Mouse (Mus musculus): ENCODE results near the gene Hist1h1a. TPM values are rescaled to one million over a fixed set of nuclear protein-coding genes. Genes with fewer than 3 reads are reported as not detected.
"Not testable (repeated sequence)": the region's sequence is repeated elsewhere in the genome, so short reads cannot be mapped to it uniquely, and the experiment has no call there.

The Hist1h1a gene
- polyA plus RNA-seq, 1 experiment from 2014 or later: 1.0 TPM

- H3K9ac ChIP-seq (replicated peaks; ENCODE audit: low read depth, low read length): no peak overlapping the region
- no peaks in the 10 kb centered on the region for H3K9me3 ChIP-seq (ENCODE audit: control insufficient read depth, low read length)
- no peak overlapping the region for H3K4me2 ChIP-seq (ENCODE audit: low read length)
- H3K27me3 ChIP-seq (replicated peaks; ENCODE audit: control insufficient read depth, insufficient read depth, low read length): no peaks in the 10 kb centered on the region
- no peaks in the 10 kb centered on the region for H3K36me3 ChIP-seq (ENCODE audit: control insufficient read depth, insufficient read depth)
- H3K27ac ChIP-seq (ENCODE audit: low read length): no peak overlapping the region
- H3K4me3 ChIP-seq (replicated peaks; ENCODE audit: low read length): no peak overlapping the region
- H3K4me1 ChIP-seq (replicated peaks; ENCODE audit: control insufficient read depth, insufficient read depth, low read length): peaks cover 17% of the 10 kb centered on the region
- ATAC-seq: no peak
These were observed 21.5 kb upstream of the Hist1h1a start for GRCm38 (mm10) chr13:23742007-23742406.

GRCm38 (mm10) chr13:23743215-23743614 is 20.3 kb upstream of the Hist1h1a start:
- H3K9me3 ChIP-seq (ENCODE audit: control insufficient read depth, low read length): no peaks in the 10 kb centered on the region
- 80% methylated on average over 5 of the region's 5 CpGs for WGBS
- no peak overlapping the region for H3K4me3 ChIP-seq (replicated peaks; ENCODE audit: low read length)
- H3K36me3 ChIP-seq (ENCODE audit: control insufficient read depth, insufficient read depth): no peaks in the 10 kb centered on the region
- no peaks in the 10 kb centered on the region for H3K27me3 ChIP-seq (replicated peaks; ENCODE audit: control insufficient read depth, insufficient read depth, low read length)
- H3K27ac ChIP-seq (ENCODE audit: low read length): no peak overlapping the region
- no peak overlapping the region for H3K4me2 ChIP-seq (ENCODE audit: low read length)
- H3K4me1 ChIP-seq (replicated peaks; ENCODE audit: control insufficient read depth, insufficient read depth, low read length): peaks cover 21% of the 10 kb centered on the region
- no peak overlapping the region for H3K9ac ChIP-seq (replicated peaks; ENCODE audit: low read depth, low read length)
- ATAC-seq: no peak

- H3K9ac ChIP-seq (replicated peaks; ENCODE audit: low read depth, low read length): no peak overlapping the region
- no peaks in the 10 kb centered on the region for H3K36me3 ChIP-seq (ENCODE audit: control insufficient read depth, insufficient read depth)
- no peaks in the 10 kb centered on the region for H3K9me3 ChIP-seq (ENCODE audit: control insufficient read depth, low read length)
- no peaks in the 10 kb centered on the region for H3K27me3 ChIP-seq (replicated peaks; ENCODE audit: control insufficient read depth, insufficient read depth, low read length)
- H3K27ac ChIP-seq (ENCODE audit: low read length): no peak overlapping the region
- H3K4me3 ChIP-seq (replicated peaks; ENCODE audit: low read length): no peak overlapping the region
- H3K4me1 ChIP-seq (replicated peaks; ENCODE audit: control insufficient read depth, insufficient read depth, low read length): peaks cover 19% of the 10 kb centered on the region
- H3K4me2 ChIP-seq (ENCODE audit: low read length): no peak overlapping the region; the same call in 1 of the 2 replicates
- no peak for ATAC-seq
- 26% methylated on average over 4 of the region's 4 CpGs for WGBS
These were observed 19.5 kb upstream of the Hist1h1a start for GRCm38 (mm10) chr13:23743963-23744362.

- Histone ChIP-seq H3K4me2 (ENCODE audit: low read length) (peak overlapping the region; percentile 84), H3K4me3 (replicated peaks; ENCODE audit: low read length) (peak overlapping the region; percentile 22), H3K27ac (ENCODE audit: low read length) (no peak overlapping the region), H3K9ac (replicated peaks; ENCODE audit: low read depth, low read length) (no peak overlapping the region), H3K36me3 (ENCODE audit: control insufficient read depth, insufficient read depth) (no peaks in the 10 kb centered on the region), H3K4me1 (replicated peaks; ENCODE audit: control insufficient read depth, insufficient read depth, low read length) (peaks cover 19% of the 10 kb centered on the region), H3K9me3 (ENCODE audit: control insufficient read depth, low read length) (no peaks in the 10 kb centered on the region), H3K27me3 (replicated peaks; ENCODE audit: control insufficient read depth, insufficient read depth, low read length) (no peaks in the 10 kb centered on the region)
- no peak for ATAC-seq
- WGBS: under 1% methylated on average over 18 of the region's 36 CpGs
These were observed 18.8 kb upstream of the Hist1h1a start for GRCm38 (mm10) chr13:23744421-23745380.

- no peaks in the 10 kb centered on the region for H3K27me3 ChIP-seq (replicated peaks; ENCODE audit: control insufficient read depth, insufficient read depth, low read length)
- peak; percentile 58 for ATAC-seq
- peak within 1 kb of the TSS; percentile 56 for H3K9ac ChIP-seq (replicated peaks; ENCODE audit: low read depth, low read length)
- under 1% methylated on average over 24 of the region's 28 CpGs for WGBS
- peaks cover 13% of the 10 kb centered on the region for H3K4me1 ChIP-seq (replicated peaks; ENCODE audit: control insufficient read depth, insufficient read depth, low read length)
- H3K4me2 ChIP-seq (ENCODE audit: low read length): peak within 1 kb of the TSS; percentile 84
- H3K9me3 ChIP-seq (ENCODE audit: control insufficient read depth, low read length): no peaks in the 10 kb centered on the region
- H3K36me3 ChIP-seq (ENCODE audit: control insufficient read depth, insufficient read depth): no peaks in the 10 kb centered on the region
- peak within 1 kb of the TSS; percentile 96 for H3K27ac ChIP-seq (ENCODE audit: low read length)
- H3K4me3 ChIP-seq (replicated peaks; ENCODE audit: low read length): peak within 1 kb of the TSS; percentile 46
These were observed 17.9 kb upstream of the Hist1h1a start, which contains the start of gene Hist1h3c for GRCm38 (mm10) chr13:23745381-23746161. Gene Hist1h3c, minus strand, starts transcription at chr13:23745602.

GRCm38 (mm10) chr13:23746201-23747080 is 17.0 kb upstream of the Hist1h1a start, which contains the start of gene Hist1h2bb:
Gene Hist1h2bb, plus strand, starts transcription at chr13:23746734.
- H3K4me2 ChIP-seq (ENCODE audit: low read length): peak within 1 kb of the TSS; percentile 84
- peak; percentile 92 for ATAC-seq
- not testable (repeated sequence) for H3K9me3 ChIP-seq (ENCODE audit: control insufficient read depth, low read length); H3K4me1 ChIP-seq (replicated peaks; ENCODE audit: control insufficient read depth, insufficient read depth, low read length); H3K36me3 ChIP-seq (ENCODE audit: control insufficient read depth, insufficient read depth); H3K27me3 ChIP-seq (replicated peaks; ENCODE audit: control insufficient read depth, insufficient read depth, low read length)
- peak within 1 kb of the TSS; percentile 96 for H3K27ac ChIP-seq (ENCODE audit: low read length)
- peak within 1 kb of the TSS; percentile 56 for H3K9ac ChIP-seq (replicated peaks; ENCODE audit: low read depth, low read length)
- under 1% methylated on average over 38 of the region's 58 CpGs for WGBS
- peak within 1 kb of the TSS; percentile 46 for H3K4me3 ChIP-seq (replicated peaks; ENCODE audit: low read length)

GRCm38 (mm10) chr13:23747081-23747891 is 16.2 kb upstream of the Hist1h1a start:
- no peak for ATAC-seq

GRCm38 (mm10) chr13:23747892-23748288 is 15.6 kb upstream of the Hist1h1a start:
- H3K4me1 ChIP-seq (replicated peaks; ENCODE audit: control insufficient read depth, insufficient read depth, low read length): peaks cover 14% of the 10 kb centered on the region
- no peaks in the 10 kb centered on the region for H3K27me3 ChIP-seq (replicated peaks; ENCODE audit: control insufficient read depth, insufficient read depth, low read length)

More at GRCm38 (mm10) chr13:23747081-23747891, 16.2 kb upstream of the Hist1h1a start:
- Histone ChIP-seq H3K27me3 (replicated peaks; ENCODE audit: control insufficient read depth, insufficient read depth, low read length) (no peaks in the 10 kb centered on the region), H3K9me3 (ENCODE audit: control insufficient read depth, low read length) (no peaks in the 10 kb centered on the region), H3K4me1 (replicated peaks; ENCODE audit: control insufficient read depth, insufficient read depth, low read length) (peaks cover 12% of the 10 kb centered on the region), H3K9ac (replicated peaks; ENCODE audit: low read depth, low read length) (peak overlapping the region; percentile 49), H3K4me3 (replicated peaks; ENCODE audit: low read length) (peak overlapping the region; percentile 46), H3K36me3 (ENCODE audit: control insufficient read depth, insufficient read depth) (no peaks in the 10 kb centered on the region), H3K27ac (ENCODE audit: low read length) (peak overlapping the region; percentile 96), H3K4me2 (ENCODE audit: low read length) (peak overlapping the region; percentile 84)
- 2% methylated on average over 10 of the region's 13 CpGs for WGBS

More at GRCm38 (mm10) chr13:23747892-23748288, 15.6 kb upstream of the Hist1h1a start:
- Histone ChIP-seq H3K36me3 (ENCODE audit: control insufficient read depth, insufficient read depth) (no peaks in the 10 kb centered on the region), H3K4me3 (replicated peaks; ENCODE audit: low read length) (no peak overlapping the region), H3K27ac (ENCODE audit: low read length) (peak overlapping the region; percentile 75), H3K9me3 (ENCODE audit: control insufficient read depth, low read length) (no peaks in the 10 kb centered on the region), H3K4me2 (ENCODE audit: low read length) (peak overlapping the region; percentile 17), H3K9ac (replicated peaks; ENCODE audit: low read depth, low read length) (no peak overlapping the region)
- no peak for ATAC-seq
- WGBS: 9% methylated on average over 4 of the region's 4 CpGs
